Mouse (Mus musculus): ENCODE data around the gene Slc29a2. TPM values are rescaled to one million over a fixed set of nuclear protein-coding genes. Genes with fewer than 3 reads are reported as not detected.

Gene Slc29a2
- total RNA-seq, 1 experiment from 2014 or later, result not detected

GRCm38 (mm10) chr19:5052166-5052822, 28.6 kb downstream of the Slc29a2 start:
- ATAC-seq (replicated peaks; ENCODE audit: insufficient number of reproducible peaks, low FRiP score, low TSS enrichment, poor library complexity, severe bottlenecking), result no peak

- no peak for ATAC-seq (replicated peaks; ENCODE audit: insufficient number of reproducible peaks, low FRiP score, low TSS enrichment, poor library complexity, severe bottlenecking)
These were observed 29.2 kb downstream of the Slc29a2 start for GRCm38 (mm10) chr19:5052853-5053252.

- ATAC-seq (replicated peaks; ENCODE audit: insufficient number of reproducible peaks, low FRiP score, low TSS enrichment, poor library complexity, severe bottlenecking), result no peak
These were observed 30.2 kb downstream of the Slc29a2 start for GRCm38 (mm10) chr19:5053909-5054308.

- no peak for ATAC-seq (replicated peaks; ENCODE audit: insufficient number of reproducible peaks, low FRiP score, low TSS enrichment, poor library complexity, severe bottlenecking)
These were observed 32.6 kb downstream of the Slc29a2 start for GRCm38 (mm10) chr19:5056251-5056650.

GRCm38 (mm10) chr19:5057876-5058775, 34.5 kb downstream of the Slc29a2 start:
- ATAC-seq (replicated peaks; ENCODE audit: insufficient number of reproducible peaks, low FRiP score, low TSS enrichment, poor library complexity, severe bottlenecking), result no peak

- no peak for ATAC-seq (replicated peaks; ENCODE audit: insufficient number of reproducible peaks, low FRiP score, low TSS enrichment, poor library complexity, severe bottlenecking)
These were observed 35.4 kb downstream of the Slc29a2 start for GRCm38 (mm10) chr19:5058801-5059771.

- ATAC-seq (replicated peaks; ENCODE audit: insufficient number of reproducible peaks, low FRiP score, low TSS enrichment, poor library complexity, severe bottlenecking), result no peak
These were observed 37.0 kb downstream of the Slc29a2 start for GRCm38 (mm10) chr19:5060365-5061330.

- no peak for ATAC-seq (replicated peaks; ENCODE audit: insufficient number of reproducible peaks, low FRiP score, low TSS enrichment, poor library complexity, severe bottlenecking)
These were observed 38.4 kb downstream of the Slc29a2 start for GRCm38 (mm10) chr19:5062041-5062440.

GRCm38 (mm10) chr19:5062446-5062845, 38.8 kb downstream of the Slc29a2 start:
- no peak for ATAC-seq (replicated peaks; ENCODE audit: insufficient number of reproducible peaks, low FRiP score, low TSS enrichment, poor library complexity, severe bottlenecking)

- no peak for ATAC-seq (replicated peaks; ENCODE audit: insufficient number of reproducible peaks, low FRiP score, low TSS enrichment, poor library complexity, severe bottlenecking)
These were observed 41.4 kb downstream of the Slc29a2 start for GRCm38 (mm10) chr19:5065104-5065503.

GRCm38 (mm10) chr19:5067040-5067799, 43.6 kb downstream of the Slc29a2 start:
- no peak for ATAC-seq (replicated peaks; ENCODE audit: insufficient number of reproducible peaks, low FRiP score, low TSS enrichment, poor library complexity, severe bottlenecking)

- ATAC-seq (replicated peaks; ENCODE audit: insufficient number of reproducible peaks, low FRiP score, low TSS enrichment, poor library complexity, severe bottlenecking), result no peak
These were observed 44.4 kb downstream of the Slc29a2 start, which contains the start of gene Cd248 for GRCm38 (mm10) chr19:5067867-5068569. Gene Cd248, plus strand, starts transcription at chr19:5068078.

- ATAC-seq (replicated peaks; ENCODE audit: insufficient number of reproducible peaks, low FRiP score, low TSS enrichment, poor library complexity, severe bottlenecking), result no peak
These were observed 45.0 kb downstream of the Slc29a2 start for GRCm38 (mm10) chr19:5068570-5069234.

- ATAC-seq (replicated peaks; ENCODE audit: insufficient number of reproducible peaks, low FRiP score, low TSS enrichment, poor library complexity, severe bottlenecking), result no peak
These were observed 45.8 kb downstream of the Slc29a2 start for GRCm38 (mm10) chr19:5069486-5069885.

GRCm38 (mm10) chr19:5069978-5070377, 46.3 kb downstream of the Slc29a2 start:
- no peak for ATAC-seq (replicated peaks; ENCODE audit: insufficient number of reproducible peaks, low FRiP score, low TSS enrichment, poor library complexity, severe bottlenecking)

- ATAC-seq (replicated peaks; ENCODE audit: insufficient number of reproducible peaks, low FRiP score, low TSS enrichment, poor library complexity, severe bottlenecking), result no peak
These were observed 47.4 kb downstream of the Slc29a2 start for GRCm38 (mm10) chr19:5071077-5071476.
